Mouse (Mus musculus) heart, embryonic 10.5 days (tissue): ENCODE results near the gene Acvr1b. TPM values are rescaled to one million over a fixed set of nuclear protein-coding genes. Genes with fewer than 3 reads are reported as not detected.

Experiments
- DNase-seq: peaks from one replicate; pipeline ENCODE4 v3.0.0-alpha.2; 2017; ENCODE audit warnings: low spot score
- H3K27ac ChIP-seq: fragments of 300-500 bp; sonication (generic); 2 replicates; pipeline ENCODE4 v1.5.1; 2016; ENCODE audit warnings: mild to moderate bottlenecking
- H3K27me3 ChIP-seq: fragments of 300-500 bp; sonication (generic); 2 replicates; pipeline ENCODE4 v1.6.1; 2016; ENCODE audit warnings: mild to moderate bottlenecking; ENCODE audit not compliant: poor library complexity, insufficient read depth, severe bottlenecking
- H3K36me3 ChIP-seq: fragments of 300-500 bp; sonication (generic); 2 replicates; pipeline ENCODE4 v1.6.1; 2016; ENCODE audit warnings: mild to moderate bottlenecking, moderate library complexity
- H3K4me1 ChIP-seq: fragments of 300-500 bp; sonication (generic); 2 replicates; pipeline ENCODE4 v1.6.1; 2016; ENCODE audit warnings: mild to moderate bottlenecking
- H3K4me3 ChIP-seq: fragments of 300-500 bp; sonication (generic); 2 replicates; pipeline ENCODE4 v1.5.1; 2016; ENCODE audit warnings: mild to moderate bottlenecking, moderate library complexity
- H3K9me3 ChIP-seq: fragments of 300-500 bp; sonication (generic); 2 replicates; pipeline ENCODE4 v1.6.1; 2016; ENCODE audit warnings: mild to moderate bottlenecking, moderate library complexity
- WGBS: fragments of 180-500 bp; shearing (Covaris S2); methylation state at CpG from one replicate; pipeline ENCODE4 v1.1.7; 2016; 5-methylcytosine and 5-hydroxymethylcytosine counted together
- polyA plus RNA-seq: library from polyadenylated mRNA; unstranded; fragments of >200 nt; fragmentation: Nextera tagmentation; extraction: Ambion mirVana; gene quantifications from 2 replicates; pipeline ENCODE4 v1.2.1, GENCODE M21; 2016

Acvr1b gene
- polyA plus RNA-seq, 1 experiment from 2014 or later = 5.6 TPM

DNA sequence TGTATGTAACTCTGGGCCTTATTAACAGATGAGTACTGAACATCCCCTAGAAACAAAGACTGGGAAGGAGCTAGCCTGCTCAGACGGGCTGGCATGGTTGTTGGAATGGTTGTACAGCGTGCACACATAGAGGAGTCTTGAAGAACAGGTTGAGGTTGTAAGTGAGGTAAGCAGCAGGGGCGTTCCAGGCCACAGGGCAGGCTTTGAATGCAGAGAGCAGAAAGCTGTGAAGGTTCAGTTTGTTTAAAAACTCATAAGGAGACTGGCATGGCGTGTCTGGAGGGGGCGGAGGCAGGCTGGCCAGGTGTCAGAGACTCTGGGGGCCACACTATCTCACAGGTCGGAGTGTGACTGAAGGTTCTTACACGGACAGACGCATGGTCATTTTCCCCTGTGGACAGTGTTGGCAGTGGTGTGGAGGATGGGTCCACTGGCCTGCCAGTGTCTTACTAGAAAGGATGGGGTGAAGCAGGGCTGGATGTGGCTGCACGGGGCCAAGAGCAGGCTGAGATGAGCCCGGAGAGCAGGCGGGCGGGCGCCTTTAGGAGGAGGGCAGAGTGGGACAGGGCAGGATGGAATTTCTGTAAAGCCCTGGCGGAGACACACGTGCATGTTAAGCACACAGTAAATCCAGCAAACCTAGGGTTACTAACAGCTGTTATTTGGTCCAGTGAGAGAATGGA, 23.8 kb downstream of the Acvr1b start:
- H3K27ac ChIP-seq = no peak overlapping the region
- H3K9me3 ChIP-seq = no peaks in the 10 kb centered on the region; the same call in 1 of the 2 replicates
- 89% methylated on average over 15 of the region's 15 CpGs for WGBS
- no peak for DNase-seq
- H3K4me1 ChIP-seq = peaks cover 38% of the 10 kb centered on the region
- H3K27me3 ChIP-seq = no peaks in the 10 kb centered on the region
- H3K36me3 ChIP-seq = peaks cover 84% of the 10 kb centered on the region
- H3K4me3 ChIP-seq = no peak overlapping the region

GRCm38 (mm10) chr15:101198218-101198617, 24.4 kb downstream of the Acvr1b start:
- WGBS = 25% methylated on average over 3 of the region's 3 CpGs
- peaks cover 90% of the 10 kb centered on the region for H3K36me3 ChIP-seq
- no peak for DNase-seq

DNA sequence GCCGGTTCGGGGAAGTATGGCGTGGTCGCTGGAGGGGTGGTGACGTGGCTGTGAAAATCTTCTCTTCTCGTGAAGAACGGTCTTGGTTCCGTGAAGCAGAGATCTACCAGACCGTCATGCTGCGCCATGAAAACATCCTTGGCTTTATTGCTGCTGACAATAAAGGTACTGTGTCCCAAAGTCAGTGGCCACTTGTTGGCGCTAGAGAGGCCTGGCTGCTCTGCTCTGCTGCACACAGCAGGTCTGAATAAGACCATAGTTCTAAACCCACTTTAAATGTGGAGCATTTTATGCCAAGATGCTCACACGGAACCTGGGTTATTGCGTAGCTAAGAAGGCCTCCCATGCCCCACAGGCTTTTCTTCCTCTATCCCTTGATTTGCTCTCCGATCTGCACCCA, 25.0 kb downstream of the Acvr1b start:
- Histone ChIP-seq H3K9me3 (no peaks in the 10 kb centered on the region; the same call in 1 of the 2 replicates), H3K4me1 (peaks cover 26% of the 10 kb centered on the region), H3K27ac (no peak overlapping the region), H3K27me3 (no peaks in the 10 kb centered on the region), H3K36me3 (peaks cover 94% of the 10 kb centered on the region), H3K4me3 (no peak overlapping the region)
- 87% methylated on average over 14 of the region's 14 CpGs for WGBS
- no peak for DNase-seq

More at GRCm38 (mm10) chr15:101198218-101198617, 24.4 kb downstream of the Acvr1b start:
- H3K27me3 ChIP-seq = no peaks in the 10 kb centered on the region
- H3K9me3 ChIP-seq = no peaks in the 10 kb centered on the region; the same call in 1 of the 2 replicates
- no peak overlapping the region for H3K27ac ChIP-seq
- peaks cover 32% of the 10 kb centered on the region for H3K4me1 ChIP-seq
- no peak overlapping the region for H3K4me3 ChIP-seq

GRCm38 (mm10) chr15:101200777-101201295, 27.0 kb downstream of the Acvr1b start:
- H3K27me3 ChIP-seq = no peaks in the 10 kb centered on the region
- H3K4me3 ChIP-seq = no peak overlapping the region
- WGBS = 96% methylated on average over 9 of the region's 9 CpGs
- H3K9me3 ChIP-seq = no peaks in the 10 kb centered on the region; the same call in 1 of the 2 replicates
- DNase-seq = no peak
- no peak overlapping the region for H3K27ac ChIP-seq
- peaks cover 91% of the 10 kb centered on the region for H3K36me3 ChIP-seq
- peaks cover 6% of the 10 kb centered on the region; the same call in 1 of the 2 replicates for H3K4me1 ChIP-seq

GRCm38 (mm10) chr15:101201414-101201813, 27.5 kb downstream of the Acvr1b start:
- H3K27ac ChIP-seq = no peak overlapping the region
- 93% methylated on average over 3 of the region's 3 CpGs for WGBS
- H3K9me3 ChIP-seq = no peaks in the 10 kb centered on the region; the same call in 1 of the 2 replicates
- no peaks in the 10 kb centered on the region for H3K27me3 ChIP-seq
- 0 out of 2 replicates have a peak, but pooled peaks cover 5% of the 10 kb centered on the region for H3K4me1 ChIP-seq
- peaks cover 91% of the 10 kb centered on the region for H3K36me3 ChIP-seq
- no peak overlapping the region for H3K4me3 ChIP-seq
- DNase-seq = no peak

- WGBS = 77% methylated on average over 4 of the region's 4 CpGs
- Histone ChIP-seq H3K4me3 (no peak overlapping the region), H3K36me3 (peaks cover 87% of the 10 kb centered on the region), H3K27me3 (no peaks in the 10 kb centered on the region), H3K4me1 (no peaks in the 10 kb centered on the region), H3K9me3 (no peaks in the 10 kb centered on the region; the same call in 1 of the 2 replicates), H3K27ac (no peak overlapping the region)
- no peak for DNase-seq
These were observed 29.8 kb downstream of the Acvr1b start for GRCm38 (mm10) chr15:101203673-101204072.

DNA sequence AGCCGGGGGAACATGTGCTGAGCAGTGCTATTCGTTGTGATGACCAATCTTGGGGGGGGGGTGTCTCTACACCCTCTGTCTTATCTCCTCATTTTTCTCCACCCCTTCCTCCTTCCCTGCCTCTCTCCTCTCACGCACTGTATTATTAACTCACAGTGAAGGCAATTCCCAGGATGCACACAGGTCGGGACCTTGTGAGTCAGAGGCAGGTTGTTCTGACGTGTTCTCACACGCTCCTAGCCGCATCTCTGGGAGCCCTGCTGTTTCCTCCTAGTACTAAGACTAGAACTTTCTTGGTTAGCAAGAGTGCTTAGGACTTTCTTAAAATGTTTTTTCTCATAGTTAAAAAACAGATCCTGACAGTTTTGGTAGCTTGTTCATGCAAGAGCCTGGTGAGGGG, 30.9 kb downstream of the Acvr1b start:
- WGBS = 80% methylated on average over 7 of the region's 7 CpGs
- DNase-seq = no peak
- H3K4me1 ChIP-seq = peaks cover 5% of the 10 kb centered on the region; the same call in 1 of the 2 replicates
- no peaks in the 10 kb centered on the region for H3K27me3 ChIP-seq
- peaks cover 87% of the 10 kb centered on the region for H3K36me3 ChIP-seq
- no peak overlapping the region for H3K4me3 ChIP-seq
- no peak overlapping the region for H3K27ac ChIP-seq
- no peaks in the 10 kb centered on the region; the same call in 1 of the 2 replicates for H3K9me3 ChIP-seq

DNA sequence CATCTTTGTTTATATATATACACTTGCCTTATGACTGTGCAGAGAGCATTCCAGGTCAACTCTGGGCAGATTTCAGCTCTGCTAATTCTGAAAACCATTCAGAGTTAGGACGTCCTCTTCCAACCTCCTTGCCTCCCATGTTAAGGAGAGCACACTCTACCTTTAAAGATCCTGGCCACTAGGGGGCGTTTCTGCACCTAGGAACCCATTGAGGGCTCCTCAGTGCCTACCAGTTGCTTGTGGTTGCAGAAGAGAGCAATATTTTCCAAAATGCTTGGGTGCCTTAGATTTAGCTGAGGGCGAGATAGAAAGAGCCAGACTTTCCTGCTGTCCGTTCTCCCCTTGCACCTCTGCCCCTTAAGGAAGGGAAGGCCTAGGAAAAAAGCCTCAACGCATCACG, 36.4 kb downstream of the Acvr1b start:
- H3K27me3 ChIP-seq = no peaks in the 10 kb centered on the region
- H3K4me3 ChIP-seq = no peak overlapping the region
- H3K4me1 ChIP-seq = peaks cover 5% of the 10 kb centered on the region; the same call in 1 of the 2 replicates
- no peak overlapping the region for H3K27ac ChIP-seq
- H3K9me3 ChIP-seq = no peaks in the 10 kb centered on the region
- H3K36me3 ChIP-seq = peaks cover 66% of the 10 kb centered on the region
- no peak for DNase-seq
- WGBS = 65% methylated on average over 6 of the region's 6 CpGs

GRCm38 (mm10) chr15:101210998-101211613, 37.2 kb downstream of the Acvr1b start:
- peaks cover 5% of the 10 kb centered on the region; the same call in 1 of the 2 replicates for H3K4me1 ChIP-seq
- H3K4me3 ChIP-seq = no peak overlapping the region
- peaks cover 61% of the 10 kb centered on the region for H3K36me3 ChIP-seq
- DNase-seq = no peak
- H3K27ac ChIP-seq = no peak overlapping the region
- 90% methylated on average over 14 of the region's 14 CpGs for WGBS
- no peaks in the 10 kb centered on the region for H3K27me3 ChIP-seq
- no peaks in the 10 kb centered on the region for H3K9me3 ChIP-seq

DNA sequence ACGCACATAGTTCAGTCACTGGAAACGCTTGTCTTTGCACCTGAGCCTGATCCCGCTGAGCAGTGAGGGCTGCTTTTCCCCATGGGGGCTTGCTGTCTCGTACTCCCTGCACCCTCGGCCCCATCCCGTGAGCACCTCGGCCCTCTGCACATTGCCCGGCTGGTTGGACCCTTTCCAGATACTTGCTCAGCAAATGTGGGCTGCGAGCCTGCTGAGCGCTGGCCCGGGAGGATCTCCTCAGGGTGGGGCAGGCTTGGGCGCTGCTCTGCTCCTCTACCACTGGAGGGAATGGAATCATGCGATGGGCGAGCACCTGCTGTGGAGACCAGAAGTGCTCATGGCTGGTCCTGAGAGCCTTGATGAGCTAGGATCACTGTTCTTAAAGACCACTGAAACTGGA, 38.6 kb downstream of the Acvr1b start:
- 82% methylated on average over 14 of the region's 14 CpGs for WGBS
- Histone ChIP-seq H3K4me1 (peaks cover 5% of the 10 kb centered on the region; the same call in 1 of the 2 replicates), H3K36me3 (peaks cover 48% of the 10 kb centered on the region)

GRCm38 (mm10) chr15:101215136-101215535, 41.3 kb downstream of the Acvr1b start:
- no peak for DNase-seq
- peaks cover 33% of the 10 kb centered on the region for H3K36me3 ChIP-seq
- WGBS = 69% methylated on average over 2 of the region's 2 CpGs
- H3K27me3 ChIP-seq = 0 out of 2 replicates have a peak, but pooled peaks cover 2% of the 10 kb centered on the region
- no peak overlapping the region for H3K27ac ChIP-seq
- no peak overlapping the region for H3K4me3 ChIP-seq
- H3K9me3 ChIP-seq = no peaks in the 10 kb centered on the region
- 0 out of 2 replicates have a peak, but pooled peaks cover under 1% of the 10 kb centered on the region for H3K4me1 ChIP-seq

More for the DNA sequence above, 38.6 kb downstream of the Acvr1b start:
- Histone ChIP-seq H3K4me3 (no peak overlapping the region), H3K27ac (no peak overlapping the region), H3K9me3 (no peaks in the 10 kb centered on the region), H3K27me3 (no peaks in the 10 kb centered on the region)
- no peak for DNase-seq

GRCm38 (mm10) chr15:101216036-101216435, 42.2 kb downstream of the Acvr1b start:
- WGBS = 78% methylated on average over 4 of the region's 4 CpGs
- 0 out of 2 replicates have a peak, but pooled peaks cover 4% of the 10 kb centered on the region for H3K27me3 ChIP-seq
- H3K36me3 ChIP-seq = peaks cover 26% of the 10 kb centered on the region
- DNase-seq = no peak
- H3K4me3 ChIP-seq = no peak overlapping the region
- peaks cover 8% of the 10 kb centered on the region for H3K4me1 ChIP-seq
- no peaks in the 10 kb centered on the region for H3K9me3 ChIP-seq
- H3K27ac ChIP-seq = no peak overlapping the region

DNA sequence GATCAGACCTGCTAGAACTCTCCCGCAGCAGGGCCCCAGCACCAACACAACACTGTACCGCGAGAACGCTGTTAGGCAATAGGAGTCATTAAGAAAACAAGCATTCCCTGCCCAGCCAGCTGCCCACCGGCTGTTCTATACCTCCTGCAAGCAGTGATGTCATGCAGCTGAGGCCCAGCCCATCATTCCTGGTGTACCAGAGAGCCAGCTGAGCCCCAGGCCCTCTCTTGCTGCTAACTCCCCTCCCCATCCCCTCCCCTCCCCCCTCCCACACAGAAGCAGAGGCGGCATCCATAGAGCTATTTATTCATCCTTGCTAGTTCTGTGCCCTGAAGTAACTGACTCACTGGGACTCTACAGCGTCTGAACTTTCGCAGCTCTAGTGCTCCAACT, 47.0 kb downstream of the Acvr1b start:
- Histone ChIP-seq H3K27ac (0 out of 2 replicates have a peak overlapping the region, but pooled peaks have one; percentile 13), H3K4me1 (peaks cover 44% of the 10 kb centered on the region), H3K27me3 (peaks cover 41% of the 10 kb centered on the region), H3K36me3 (no peaks in the 10 kb centered on the region), H3K9me3 (no peaks in the 10 kb centered on the region), H3K4me3 (0 out of 2 replicates have a peak overlapping the region, but pooled peaks have one; percentile 8)
- 8% methylated on average over 8 of the region's 8 CpGs for WGBS
- no peak for DNase-seq
